Mouse (Mus musculus) CH12.LX (cell line): ENCODE data around the gene Igsf8. TPM values are rescaled to one million over a fixed set of nuclear protein-coding genes. Genes with fewer than 3 reads are reported as not detected.
A peak's percentile ranks its signal among the peaks of the same experiment; 100 is the strongest.

ENCODE experiments used
- DNase-seq: peaks from one replicate; pipeline ENCODE4 v3.0.0-alpha.2; 2013; ENCODE audit errors: extremely low read depth
- H3K27ac ChIP-seq: 2 replicates; pipeline ENCODE4 v1.5.1; 2012; ENCODE audit warnings: low read depth, mild to moderate bottlenecking, control low read depth, moderate library complexity; ENCODE audit not compliant: insufficient read depth
- H3K27me3 ChIP-seq: replicated peaks from 2 replicates; pipeline ENCODE3; 2012; ENCODE audit warnings: inconsistent platforms
- H3K36me3 ChIP-seq, 2 experiments: replicated peaks in 1 of 2; 2 replicates each; pipeline versions ENCODE3 to v1.6.1; 2012; ENCODE audit warnings: inconsistent platforms in 1 of 2, low read length in 1 of 2, mild to moderate bottlenecking in 1 of 2, mixed read lengths in 1 of 2, moderate library complexity in 1 of 2; ENCODE audit not compliant: control insufficient read depth in 1 of 2, insufficient read depth in 1 of 2
- H3K4me1 ChIP-seq, 2 experiments: 2 replicates each; pipeline ENCODE4 v1.6.1; 2012; ENCODE audit warnings: inconsistent platforms in 1 of 2, moderate library complexity in 1 of 2; ENCODE audit not compliant: insufficient read depth in 2 of 2, control insufficient read depth in 1 of 2
- H3K4me2 ChIP-seq: 2 replicates; pipeline ENCODE4 v1.6.1; 2012; ENCODE audit warnings: low read depth, mild to moderate bottlenecking, control low read depth; ENCODE audit not compliant: poor library complexity, insufficient read depth, severe bottlenecking
- H3K4me3 ChIP-seq, 3 experiments: fragments of 150-350 bp in 1 of 3; sonication (generic) in 1 of 3; replicated peaks in 1 of 3; 2 replicates each; pipeline versions ENCODE3 to v1.5.1; 2011 to 2012; ENCODE audit warnings: low read depth in 2 of 3, low read length in 2 of 3, mild to moderate bottlenecking in 2 of 3, moderate library complexity in 2 of 3, control low read depth in 1 of 3, improper control_type of control experiment in 1 of 3, inconsistent platforms in 1 of 3, mixed read lengths in 1 of 3; ENCODE audit not compliant: poor library complexity in 1 of 3
- H3K79me2 ChIP-seq: replicated peaks from 2 replicates; pipeline ENCODE4 v1.6.1; 2012; ENCODE audit warnings: mild to moderate bottlenecking, moderate library complexity; ENCODE audit not compliant: control insufficient read depth, poor library complexity, insufficient read depth, severe bottlenecking; ENCODE audit errors: extremely low read depth
- H3K9ac ChIP-seq: 2 replicates; pipeline ENCODE4 v1.6.1; 2012; ENCODE audit warnings: low read depth, mild to moderate bottlenecking, control low read depth, moderate library complexity; ENCODE audit not compliant: insufficient read depth
- H3K9me3 ChIP-seq: replicated peaks from 2 replicates; pipeline ENCODE3; 2012; ENCODE audit warnings: low read length, inconsistent platforms, mixed read lengths
- CHD1 ChIP-seq: IDR thresholded peaks from 2 replicates; pipeline ENCODE4 v1.6.1; 2012; ENCODE audit warnings: low read depth, low read length, improper control_type of control experiment, inconsistent platforms
- CHD2 ChIP-seq: IDR thresholded peaks from 2 replicates; pipeline ENCODE4 v1.6.1; 2011; ENCODE audit warnings: low read length, improper control_type of control experiment
- CTCF ChIP-seq, 2 experiments: IDR thresholded peaks in 1 of 2; conservative IDR thresholded peaks in 1 of 2; 2 replicates each; pipeline ENCODE4 v1.5.1; 2011 to 2012; ENCODE audit warnings: low read depth in 2 of 2, low read length in 2 of 2, improper control_type of control experiment in 1 of 2, inconsistent platforms in 1 of 2, mild to moderate bottlenecking in 1 of 2, moderate library complexity in 1 of 2
- GABPA ChIP-seq: IDR thresholded peaks from 2 replicates; pipeline ENCODE4 v1.6.1; 2012; ENCODE audit warnings: low read depth, low read length, improper control_type of control experiment, inconsistent platforms; ENCODE audit not compliant: insufficient replicate concordance
- HCFC1 ChIP-seq: IDR thresholded peaks from 2 replicates; pipeline ENCODE4 v1.6.1; 2012; ENCODE audit warnings: low read depth, mild to moderate bottlenecking, inconsistent platforms, low read length, improper control_type of control experiment
- IRF4 ChIP-seq: IDR thresholded peaks from 2 replicates; pipeline ENCODE4 v1.6.1; 2014; ENCODE audit warnings: low read depth, mild to moderate bottlenecking, inconsistent platforms, low read length, improper control_type of control experiment
- JUN ChIP-seq: IDR thresholded peaks from 2 replicates; pipeline ENCODE4 v1.6.1; 2011; ENCODE audit warnings: low read depth, mild to moderate bottlenecking, low read length, improper control_type of control experiment, moderate library complexity; ENCODE audit not compliant: insufficient read depth
- JUND ChIP-seq: conservative IDR thresholded peaks from 2 replicates; pipeline ENCODE4 v1.6.1; 2011; ENCODE audit warnings: low read depth, low read length, improper control_type of control experiment
- MAX ChIP-seq: IDR thresholded peaks from 2 replicates; pipeline ENCODE4 v1.6.1; 2011; ENCODE audit warnings: low read length, improper control_type of control experiment
- MAZ ChIP-seq: IDR thresholded peaks from 2 replicates; pipeline ENCODE4 v1.6.1; 2012; ENCODE audit warnings: low read depth, mild to moderate bottlenecking, inconsistent platforms, low read length, improper control_type of control experiment, moderate library complexity
- MYC ChIP-seq: IDR thresholded peaks from 2 replicates; pipeline ENCODE4 v1.6.1; 2011; ENCODE audit warnings: low read depth, mild to moderate bottlenecking, improper control_type of control experiment, low read length
- NELFE ChIP-seq: IDR thresholded peaks from 2 replicates; pipeline ENCODE4 v1.6.1; 2011; ENCODE audit warnings: low read depth, low read length, improper control_type of control experiment
- POLR2A ChIP-seq: IDR thresholded peaks from 2 replicates; pipeline ENCODE4 v1.6.1; 2011; ENCODE audit warnings: low read depth, mild to moderate bottlenecking, improper control_type of control experiment, low read length
- RAD21 ChIP-seq: IDR thresholded peaks from 2 replicates; pipeline ENCODE4 v1.6.1; 2011; ENCODE audit warnings: low read depth, mild to moderate bottlenecking, low read length, improper control_type of control experiment, moderate library complexity
- RCOR1 ChIP-seq: conservative IDR thresholded peaks from 2 replicates; pipeline ENCODE4 v1.6.1; 2012; ENCODE audit warnings: low read depth, mild to moderate bottlenecking, inconsistent platforms, low read length, improper control_type of control experiment
- SMC3 ChIP-seq: IDR thresholded peaks from 2 replicates; pipeline ENCODE4 v1.6.1; 2011; ENCODE audit warnings: low read depth, low read length, improper control_type of control experiment
- TCF12 ChIP-seq: IDR thresholded peaks from 2 replicates; pipeline ENCODE4 v1.6.1; 2014; ENCODE audit warnings: low read depth, mild to moderate bottlenecking, inconsistent platforms, low read length, improper control_type of control experiment
- UBTF ChIP-seq: IDR thresholded peaks from 2 replicates; pipeline ENCODE4 v1.6.1; 2012; ENCODE audit warnings: low read depth, mild to moderate bottlenecking, inconsistent platforms, low read length, improper control_type of control experiment, moderate library complexity
- ZC3H11A ChIP-seq: IDR thresholded peaks from 2 replicates; pipeline ENCODE4 v1.6.1; 2012; ENCODE audit warnings: low read depth, mild to moderate bottlenecking, inconsistent platforms, low read length, improper control_type of control experiment
- dilution Hi-C: fragments of 300-500 bp; cut with MboI; formaldehyde crosslinking; loops from 2 replicates; pipeline ENCODE4 v1.14.3; 2020; ENCODE audit warnings: low sequenced_read_pairs; ENCODE audit not compliant: extremely low pct_unique_long_range_greater_than_20kb, extremely low pct_ligation_motif_present
- in situ Hi-C: fragments of 300-500 bp; cut with MboI; formaldehyde crosslinking; loops from 3 replicates; pipeline ENCODE4 v1.14.3; 2019; ENCODE audit warnings: low sequenced_read_pairs, low pct_ligation_motif_present, low pct_unique_long_range_greater_than_20kb, mixed read lengths
- polyA plus RNA-seq: library from polyadenylated mRNA; unstranded; fragments of >175 nt; gene quantifications from 2 replicates; pipeline ENCODE4 v1.2.1, GENCODE M21; 2012; ENCODE audit warnings: low read depth; ENCODE audit not compliant: insufficient read length
- total RNA-seq, 2 experiments: library from RNA; depleted of rRNA; stranded (reverse); fragments of 300-350 nt in 1 of 2; fragments of >200 nt in 1 of 2; gene quantifications; 2 replicates each; pipeline ENCODE4 v1.2.3; 2012 to 2014

Igsf8 gene
- total and polyA plus RNA-seq, 3 experiments, result 7.4 to 37.0 (median 25.9) TPM

GRCm38 (mm10) chr1:172357550-172357949 is 96.1 kb downstream of the Igsf8 start:
- Histone ChIP-seq H3K9me3 (no peaks in the 10 kb centered on the region), H3K36me3 (no peaks in the 10 kb centered on the region), H3K79me2 (no peaks in the 10 kb centered on the region), H3K4me2 (peak overlapping the region; percentile 46; the same call in 1 of the 2 replicates), H3K4me1 (peaks cover 0 to 10% of the 10 kb centered on the region in 2 experiments; a peak in 2 of 4 replicates), H3K27ac (no peak overlapping the region), H3K27me3 (peaks cover 15% of the 10 kb centered on the region), H3K9ac (no peak overlapping the region), H3K4me3 (no peak overlapping the region)
- dilution Hi-C loops, result no loop called here
- DNase-seq, result peak; percentile 46
- in situ Hi-C loops, result no loop called here
- TF ChIP-seq CTCF (conservative IDR thresholded peaks at IDR 0.05 in 1 of 2, IDR thresholded peaks at IDR 0.05 in 1 of 2; ENCODE audit: low read depth in 2 of 2, low read length in 2 of 2) (peak; percentile 63 to 95), ZC3H11A (no peak), NELFE (0 out of 2 replicates have a peak, but pooled peaks have one; percentile 22), SMC3 (peak; percentile 81), RAD21 (peak; percentile 79), TCF12 (no peak), HCFC1 (no peak), MAZ (no peak), IRF4 (0 out of 2 replicates have a peak, but pooled peaks have one; percentile 11), MAX (no peak)

- no peak for DNase-seq
- peaks cover 0 to 10% of the 10 kb centered on the region in 2 experiments; a peak in 2 of 4 replicates for H3K4me1 ChIP-seq
- in situ Hi-C loops, result no loop called here
- no peak for TF ChIP-seq CHD1
- no peaks in the 10 kb centered on the region for H3K36me3 ChIP-seq
- no peak overlapping the region for H3K9ac ChIP-seq
- H3K4me3 ChIP-seq, result no peak overlapping the region
- dilution Hi-C loops, result no loop called here
- H3K27me3 ChIP-seq, result peaks cover 7% of the 10 kb centered on the region
- no peak overlapping the region for H3K27ac ChIP-seq
- no peaks in the 10 kb centered on the region for H3K9me3 ChIP-seq
- H3K79me2 ChIP-seq, result no peaks in the 10 kb centered on the region
- no peak overlapping the region for H3K4me2 ChIP-seq
Observed at GRCm38 (mm10) chr1:172358341-172358740, 96.9 kb downstream of the Igsf8 start.

- dilution Hi-C loops, result no loop called here
- peak overlapping the region; percentile 39; the same call in 1 of the 2 replicates for H3K4me2 ChIP-seq
- TF ChIP-seq IRF4 (peak; percentile 12; the same call in 1 of the 2 replicates), CTCF (conservative IDR thresholded peaks at IDR 0.05 in 1 of 2, IDR thresholded peaks at IDR 0.05 in 1 of 2; ENCODE audit: low read depth in 2 of 2, low read length in 2 of 2) (peak; percentile 63 to 85; a peak in 3 of 4 replicates), HCFC1 (no peak), JUN (no peak), MAX (no peak), POLR2A (no peak), SMC3 (peak; percentile 37; the same call in 1 of the 2 replicates), MAZ (0 out of 2 replicates have a peak, but pooled peaks have one; percentile 32), CHD2 (no peak), MYC (no peak), UBTF (no peak), RCOR1 (no peak), RAD21 (peak; percentile 52), JUND (no peak), GABPA (no peak)
- DNase-seq, result peak; percentile 67
- H3K9ac ChIP-seq, result no peak overlapping the region
- H3K27me3 ChIP-seq, result peaks cover 3% of the 10 kb centered on the region
- in situ Hi-C loops, result no loop called here
- peaks cover 6 to 20% of the 10 kb centered on the region in 2 experiments for H3K4me1 ChIP-seq
- H3K27ac ChIP-seq, result no peak overlapping the region
- H3K4me3 ChIP-seq, result no peak overlapping the region
- H3K9me3 ChIP-seq, result no peaks in the 10 kb centered on the region
- no peaks in the 10 kb centered on the region for H3K36me3 ChIP-seq
- no peaks in the 10 kb centered on the region for H3K79me2 ChIP-seq
Observed at GRCm38 (mm10) chr1:172364684-172365083, 103.2 kb downstream of the Igsf8 start.
